Comparison of ENCODE assay signal across 22 mouse cellular contexts in the genomic region with DNA sequence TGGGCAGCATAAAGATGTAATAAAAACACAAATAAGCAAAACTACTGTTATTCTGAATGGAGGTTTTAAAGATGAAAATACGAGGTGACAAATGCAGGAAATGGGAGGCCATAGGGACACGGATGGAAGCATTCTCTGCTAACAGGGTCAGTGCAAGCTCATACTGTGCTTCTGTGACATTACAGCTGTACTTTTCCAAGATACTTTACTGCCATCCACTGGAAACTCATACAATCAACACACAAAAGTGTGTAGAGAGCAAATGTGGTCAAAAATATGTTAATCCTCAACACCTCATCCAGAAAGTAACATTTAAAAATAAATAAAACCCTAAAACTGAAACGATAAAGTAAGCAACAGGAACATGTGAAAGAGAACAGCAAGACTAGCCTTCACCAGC. TPM values are rescaled to one million over a fixed set of nuclear protein-coding genes. Genes with fewer than 3 reads are reported as not detected.
DNase-seq lines count a peak whose midpoint lies in the region; ATAC-seq and TF ChIP-seq lines count a peak whose summit lies in the region.
"Had no signal": no experiment of that assay in that cellular context is flagged by ENCODE, and none has a peak within 500 bp of the region (broad histone marks: within the 10 kb centered on the region; RNA-seq: fewer than 3 reads in every experiment).

No protein-coding gene starts in this region.

- H3K4me1 ChIP-seq in forebrain, embryonic 14.5 days (ENCODE audit: control insufficient read depth, insufficient read depth, low read length): no peaks in the 10 kb centered on the region
- no peaks in the 10 kb centered on the region for H3K4me1 ChIP-seq in forebrain, embryonic 11.5 days (replicated peaks; ENCODE audit: control insufficient read depth, insufficient read depth, low read length)
- H3K4me1 ChIP-seq in intestine, postnatal 0 days (replicated peaks; ENCODE audit: control insufficient read depth, insufficient read depth, low read length): no peaks in the 10 kb centered on the region
- no peaks in the 10 kb centered on the region for H3K4me1 ChIP-seq in intestine, embryonic 16.5 days (ENCODE audit: control insufficient read depth, insufficient read depth, low read length)
- H3K4me1 ChIP-seq in liver, postnatal 0 days (ENCODE audit: insufficient read depth): peaks cover 4% of the 10 kb centered on the region
- peaks cover 21% of the 10 kb centered on the region for H3K4me1 ChIP-seq in liver, embryonic 12.5 days
- no peaks in the 10 kb centered on the region for H3K4me1 ChIP-seq in stomach, postnatal 0 days (replicated peaks; ENCODE audit: control insufficient read depth, insufficient read depth)
- H3K4me1 ChIP-seq in midbrain, embryonic 16.5 days (ENCODE audit: control insufficient read depth, insufficient read depth, low read length): no peaks in the 10 kb centered on the region
- H3K4me1 ChIP-seq: embryonic facial prominence, embryonic 10.5 days; forebrain, embryonic 12.5 days; midbrain, embryonic 10.5 days had no signal

- H3K9ac ChIP-seq in forebrain, embryonic 14.5 days (ENCODE audit: low read length): no peak overlapping the region
- H3K9ac ChIP-seq in forebrain, embryonic 11.5 days (ENCODE audit: low read length): no peak overlapping the region
- H3K9ac ChIP-seq in intestine, postnatal 0 days (ENCODE audit: low read depth, low read length): no peak overlapping the region
- no peak overlapping the region for H3K9ac ChIP-seq in intestine, embryonic 16.5 days (ENCODE audit: low read depth, low read length)
- no peak overlapping the region for H3K9ac ChIP-seq in liver, postnatal 0 days (replicated peaks)
- H3K9ac ChIP-seq in liver, embryonic 12.5 days: no peak overlapping the region
- no peak overlapping the region for H3K9ac ChIP-seq in stomach, postnatal 0 days (ENCODE audit: low read length)
- no peak overlapping the region for H3K9ac ChIP-seq in midbrain, embryonic 16.5 days (ENCODE audit: low read depth, low read length)
- H3K9ac ChIP-seq: forebrain, embryonic 12.5 days; neural tube, embryonic 13.5 days had no signal

- H3K36me3 ChIP-seq in forebrain, embryonic 14.5 days (ENCODE audit: control insufficient read depth, insufficient read depth, low read length): peaks cover 42% of the 10 kb centered on the region
- H3K36me3 ChIP-seq in forebrain, embryonic 11.5 days (ENCODE audit: control insufficient read depth, insufficient read depth, low read length): no peaks in the 10 kb centered on the region; the same call in 1 of the 2 replicates
- H3K36me3 ChIP-seq in intestine, postnatal 0 days (ENCODE audit: control insufficient read depth, insufficient read depth): peaks cover 37% of the 10 kb centered on the region
- H3K36me3 ChIP-seq in intestine, embryonic 16.5 days (ENCODE audit: control insufficient read depth, insufficient read depth, low read length): peaks cover 3% of the 10 kb centered on the region; the same call in 1 of the 2 replicates
- H3K36me3 ChIP-seq in liver, postnatal 0 days (replicated peaks; ENCODE audit: insufficient read depth, low read length): peaks cover 40% of the 10 kb centered on the region
- H3K36me3 ChIP-seq in liver, embryonic 12.5 days: peaks cover 65% of the 10 kb centered on the region
- H3K36me3 ChIP-seq in stomach, postnatal 0 days (ENCODE audit: control insufficient read depth, insufficient read depth, low read length): peaks cover 12% of the 10 kb centered on the region
- peaks cover 14% of the 10 kb centered on the region for H3K36me3 ChIP-seq in midbrain, embryonic 16.5 days (ENCODE audit: control insufficient read depth, insufficient read depth, low read length)

- TF ChIP-seq CTCF in intestine, postnatal 0 days (IDR thresholded peaks at IDR 0.05; ENCODE audit: low read depth): 0 out of 2 replicates have a peak, but pooled peaks have one; percentile 17
- TF ChIP-seq CTCF in liver, postnatal 0 days (IDR thresholded peaks at IDR 0.05; ENCODE audit: low read depth): peak; percentile 42
- peak; percentile 48 for TF ChIP-seq CTCF in stomach, postnatal 0 days (IDR thresholded peaks at IDR 0.05; ENCODE audit: low read depth)

- no peaks in the 10 kb centered on the region for H3K27me3 ChIP-seq in forebrain, embryonic 14.5 days (replicated peaks; ENCODE audit: control insufficient read depth, insufficient read depth, low read length)
- no peaks in the 10 kb centered on the region for H3K27me3 ChIP-seq in forebrain, embryonic 11.5 days (ENCODE audit: control insufficient read depth, insufficient read depth, low read length)
- H3K27me3 ChIP-seq in intestine, postnatal 0 days (replicated peaks; ENCODE audit: control insufficient read depth, insufficient read depth, low read length): no peaks in the 10 kb centered on the region
- H3K27me3 ChIP-seq in intestine, embryonic 16.5 days (replicated peaks; ENCODE audit: control insufficient read depth, insufficient read depth, low read length): no peaks in the 10 kb centered on the region
- no peaks in the 10 kb centered on the region for H3K27me3 ChIP-seq in liver, postnatal 0 days (ENCODE audit: insufficient read depth, low read length)
- no peaks in the 10 kb centered on the region for H3K27me3 ChIP-seq in liver, embryonic 12.5 days (replicated peaks)
- H3K27me3 ChIP-seq in stomach, postnatal 0 days (ENCODE audit: control insufficient read depth, insufficient read depth, low read length): no peaks in the 10 kb centered on the region
- no peaks in the 10 kb centered on the region for H3K27me3 ChIP-seq in midbrain, embryonic 16.5 days (ENCODE audit: control insufficient read depth, insufficient read depth, low read depth, low read length)
- H3K27me3 ChIP-seq: forebrain, embryonic 12.5 days; neural tube, embryonic 13.5 days had no signal

- H3K4me2 ChIP-seq in forebrain, embryonic 14.5 days (ENCODE audit: low read length): no peak overlapping the region
- no peak overlapping the region for H3K4me2 ChIP-seq in forebrain, embryonic 11.5 days (ENCODE audit: low read depth, low read length, severe bottlenecking)
- H3K4me2 ChIP-seq in intestine, postnatal 0 days (replicated peaks; ENCODE audit: low read depth): no peak overlapping the region
- no peak overlapping the region for H3K4me2 ChIP-seq in intestine, embryonic 16.5 days (ENCODE audit: low read depth, low read length)
- H3K4me2 ChIP-seq in liver, postnatal 0 days (ENCODE audit: low read depth, low read length): no peak overlapping the region
- H3K4me2 ChIP-seq in liver, embryonic 12.5 days: no peak overlapping the region
- H3K4me2 ChIP-seq in stomach, postnatal 0 days (replicated peaks; ENCODE audit: low read depth): no peak overlapping the region
- H3K4me2 ChIP-seq in midbrain, embryonic 16.5 days (ENCODE audit: low read length): no peak overlapping the region
- H3K4me2 ChIP-seq: forebrain, embryonic 12.5 days; heart, embryonic 11.5 days; neural tube, embryonic 13.5 days had no signal

- H3K9me3 ChIP-seq in forebrain, embryonic 14.5 days (replicated peaks; ENCODE audit: control insufficient read depth, low read length): no peaks in the 10 kb centered on the region
- H3K9me3 ChIP-seq in forebrain, embryonic 11.5 days (ENCODE audit: control insufficient read depth, low read length): no peaks in the 10 kb centered on the region
- no peaks in the 10 kb centered on the region for H3K9me3 ChIP-seq in intestine, postnatal 0 days (ENCODE audit: control insufficient read depth)
- H3K9me3 ChIP-seq in intestine, embryonic 16.5 days (ENCODE audit: control insufficient read depth, low read length): no peaks in the 10 kb centered on the region
- H3K9me3 ChIP-seq in liver, postnatal 0 days (ENCODE audit: low read length): no peaks in the 10 kb centered on the region
- H3K9me3 ChIP-seq in liver, embryonic 12.5 days (replicated peaks): no peaks in the 10 kb centered on the region
- H3K9me3 ChIP-seq in stomach, postnatal 0 days (ENCODE audit: control insufficient read depth, low read length): no peaks in the 10 kb centered on the region
- H3K9me3 ChIP-seq in midbrain, embryonic 16.5 days (replicated peaks; ENCODE audit: control insufficient read depth, low read length, poor library complexity, severe bottlenecking): no peaks in the 10 kb centered on the region
- H3K9me3 ChIP-seq: embryonic facial prominence, embryonic 10.5 days; forebrain, embryonic 12.5 days; midbrain, embryonic 10.5 days; neural tube, embryonic 13.5 days had no signal

- no peak overlapping the region for H3K4me3 ChIP-seq in forebrain, embryonic 14.5 days (ENCODE audit: low read depth, low read length)
- H3K4me3 ChIP-seq in forebrain, embryonic 11.5 days (ENCODE audit: low read depth, low read length): no peak overlapping the region
- H3K4me3 ChIP-seq in intestine, postnatal 0 days (ENCODE audit: low read depth, low read length): no peak overlapping the region
- no peak overlapping the region for H3K4me3 ChIP-seq in intestine, embryonic 16.5 days (ENCODE audit: low read length)
- no peak overlapping the region for H3K4me3 ChIP-seq in liver, postnatal 0 days (ENCODE audit: low read depth, low read length)
- no peak overlapping the region for H3K4me3 ChIP-seq in liver, embryonic 12.5 days
- no peak overlapping the region for H3K4me3 ChIP-seq in stomach, postnatal 0 days (ENCODE audit: low read depth, low read length)
- H3K4me3 ChIP-seq in midbrain, embryonic 16.5 days (ENCODE audit: low read depth, low read length): no peak overlapping the region
- H3K4me3 ChIP-seq: embryonic facial prominence, embryonic 10.5 days; forebrain, embryonic 12.5 days; midbrain, embryonic 10.5 days; neural tube, embryonic 13.5 days had no signal

- no peak for TF ChIP-seq EP300 in liver, postnatal 0 days (IDR thresholded peaks at IDR 0.05; ENCODE audit: low read depth)
- TF ChIP-seq EP300 in stomach, postnatal 0 days (optimal IDR thresholded peaks at IDR 0.05): no peak

- ATAC-seq in forebrain, embryonic 14.5 days: no peak
- no peak for ATAC-seq in forebrain, embryonic 11.5 days (replicated peaks; ENCODE audit: low FRiP score)
- no peak for ATAC-seq in intestine, postnatal 0 days
- ATAC-seq in intestine, embryonic 16.5 days: no peak
- no peak for ATAC-seq in liver, postnatal 0 days
- no peak for ATAC-seq in liver, embryonic 12.5 days
- no peak for ATAC-seq in stomach, postnatal 0 days (ENCODE audit: low FRiP score, low TSS enrichment)
- ATAC-seq in midbrain, embryonic 16.5 days: no peak; the same call in 1 of the 2 replicates
- ATAC-seq: hindbrain, embryonic 16.5 days had no signal

- peak; percentile 5 for DNase-seq in forebrain, embryonic 14.5 days (ENCODE audit: low spot score)
- no peak for DNase-seq in forebrain, embryonic 11.5 days (ENCODE audit: low spot score)
- DNase-seq in liver, postnatal 0 days: no peak
- DNase-seq in stomach, postnatal 0 days (ENCODE audit: low spot score): no peak
- DNase-seq: adrenal gland, postnatal 36 days; cerebellum, adult 18-20 months; cerebellum, postnatal 25 days; gastrocnemius, postnatal 36 days; kidney, adult 9 months; lung, adult 2 months; lung, postnatal 36 days; thymus, postnatal 25 days had no signal

- no peak overlapping the region for H3K27ac ChIP-seq in forebrain, embryonic 14.5 days (ENCODE audit: low read depth, low read length)
- H3K27ac ChIP-seq in forebrain, embryonic 11.5 days (ENCODE audit: low read depth, low read length): no peak overlapping the region
- H3K27ac ChIP-seq in intestine, postnatal 0 days (ENCODE audit: low read depth, low read length): no peak overlapping the region
- H3K27ac ChIP-seq in intestine, embryonic 16.5 days (ENCODE audit: low read length): no peak overlapping the region
- no peak overlapping the region for H3K27ac ChIP-seq in liver, postnatal 0 days (ENCODE audit: low read depth)
- H3K27ac ChIP-seq in liver, embryonic 12.5 days: no peak overlapping the region
- H3K27ac ChIP-seq in stomach, postnatal 0 days (replicated peaks): no peak overlapping the region
- H3K27ac ChIP-seq in midbrain, embryonic 16.5 days (ENCODE audit: low read length): no peak overlapping the region
- H3K27ac ChIP-seq: embryonic facial prominence, embryonic 10.5 days; forebrain, embryonic 12.5 days; midbrain, embryonic 10.5 days; neural tube, embryonic 13.5 days had no signal

- 95% methylated on average over 3 of the region's 3 CpGs for WGBS in forebrain, embryonic 14.5 days
- WGBS in forebrain, embryonic 11.5 days: 82% methylated on average over 3 of the region's 3 CpGs
- WGBS in intestine, postnatal 0 days: 82% methylated on average over 3 of the region's 3 CpGs
- WGBS in intestine, embryonic 16.5 days: 76% methylated on average over 3 of the region's 3 CpGs
- WGBS in liver, postnatal 0 days (ENCODE audit: insufficient replicate concordance): 61% methylated on average over 3 of the region's 3 CpGs
- WGBS in liver, embryonic 12.5 days (ENCODE audit: insufficient replicate concordance): 65% methylated on average over 3 of the region's 3 CpGs
- 73% methylated on average over 3 of the region's 3 CpGs for WGBS in stomach, postnatal 0 days
- WGBS in midbrain, embryonic 16.5 days: 76% methylated on average over 3 of the region's 3 CpGs

RNA-seq across cellular contexts. Expression of a gene that starts 14.1 kb away (rescaled TPM):
- polyA plus RNA-seq in forebrain, embryonic 14.5 days (2014; fragmentation: Nextera tagmentation; extraction: Ambion mirVana): 52.8 and 58.5 TPM in 2 replicates
- 45.6 and 47.7 TPM in 2 replicates for polyA plus RNA-seq in forebrain, embryonic 11.5 days (2014; fragmentation: Nextera tagmentation; extraction: Ambion mirVana)
- polyA plus RNA-seq in intestine, postnatal 0 days (2015; fragmentation: Nextera tagmentation; extraction: Ambion mirVana): 18.4 and 18.5 TPM in 2 replicates
- 26.9 and 27.6 TPM in 2 replicates for polyA plus RNA-seq in intestine, embryonic 16.5 days (2015; fragmentation: Nextera tagmentation; extraction: Ambion mirVana)
- polyA plus RNA-seq in liver, postnatal 0 days (2015; fragmentation: Nextera tagmentation; extraction: Ambion mirVana): 11.8 and 13.8 TPM in 2 replicates
- polyA plus RNA-seq in liver, embryonic 12.5 days (2016; fragmentation: Nextera tagmentation; extraction: Ambion mirVana): 15.0 and 15.6 TPM in 2 replicates
- polyA plus RNA-seq in stomach, postnatal 0 days (2015; fragmentation: Nextera tagmentation; extraction: Ambion mirVana): 17.2 and 20.0 TPM in 2 replicates
- 41.8 and 43.9 TPM in 2 replicates for polyA plus RNA-seq in midbrain, embryonic 16.5 days (2015; fragmentation: Nextera tagmentation; extraction: Ambion mirVana)

RNA-seq across cellular contexts. Expression of a gene that starts 50.2 kb away (rescaled TPM):
- 1.3 and 1.9 TPM in 2 replicates for polyA plus RNA-seq in forebrain, embryonic 14.5 days (2014; fragmentation: Nextera tagmentation; extraction: Ambion mirVana)
- polyA plus RNA-seq in forebrain, embryonic 11.5 days (2014; fragmentation: Nextera tagmentation; extraction: Ambion mirVana): 2.2 and 3.2 TPM in 2 replicates
- polyA plus RNA-seq in intestine, postnatal 0 days (2015; fragmentation: Nextera tagmentation; extraction: Ambion mirVana): 8.2 and 8.6 TPM in 2 replicates
- polyA plus RNA-seq in intestine, embryonic 16.5 days (2015; fragmentation: Nextera tagmentation; extraction: Ambion mirVana): 12.7 and 15.3 TPM in 2 replicates
- polyA plus RNA-seq in liver, postnatal 0 days (2015; fragmentation: Nextera tagmentation; extraction: Ambion mirVana): 7.2 and 7.8 TPM in 2 replicates
- 6.7 and 6.9 TPM in 2 replicates for polyA plus RNA-seq in liver, embryonic 12.5 days (2016; fragmentation: Nextera tagmentation; extraction: Ambion mirVana)
- polyA plus RNA-seq in stomach, postnatal 0 days (2015; fragmentation: Nextera tagmentation; extraction: Ambion mirVana): 5.1 and 5.2 TPM in 2 replicates
- 1.5 and 1.8 TPM in 2 replicates for polyA plus RNA-seq in midbrain, embryonic 16.5 days (2015; fragmentation: Nextera tagmentation; extraction: Ambion mirVana)

RNA-seq across cellular contexts. Expression of a gene that starts 58.9 kb away (rescaled TPM):
- polyA plus RNA-seq in forebrain, embryonic 14.5 days (2014; fragmentation: Nextera tagmentation; extraction: Ambion mirVana): 40.7 and 43.9 TPM in 2 replicates
- 120 and 122 TPM in 2 replicates for polyA plus RNA-seq in forebrain, embryonic 11.5 days (2014; fragmentation: Nextera tagmentation; extraction: Ambion mirVana)
- polyA plus RNA-seq in intestine, postnatal 0 days (2015; fragmentation: Nextera tagmentation; extraction: Ambion mirVana): 32.8 and 36.5 TPM in 2 replicates
- polyA plus RNA-seq in intestine, embryonic 16.5 days (2015; fragmentation: Nextera tagmentation; extraction: Ambion mirVana): 61.6 and 62.1 TPM in 2 replicates
- polyA plus RNA-seq in liver, postnatal 0 days (2015; fragmentation: Nextera tagmentation; extraction: Ambion mirVana): 27.7 and 29.2 TPM in 2 replicates
- 59.4 and 60.3 TPM in 2 replicates for polyA plus RNA-seq in liver, embryonic 12.5 days (2016; fragmentation: Nextera tagmentation; extraction: Ambion mirVana)
- 117 and 121 TPM in 2 replicates for polyA plus RNA-seq in stomach, postnatal 0 days (2015; fragmentation: Nextera tagmentation; extraction: Ambion mirVana)
- polyA plus RNA-seq in midbrain, embryonic 16.5 days (2015; fragmentation: Nextera tagmentation; extraction: Ambion mirVana): 14.5 and 15.3 TPM in 2 replicates
